Mouse (Mus musculus): ENCODE measurements around the gene Nrxn2.

GRCm38 (mm10) chr19:6416894-6417761 is 1.4 kb upstream of the Nrxn2 start:
- TF ChIP-seq CTCF (IDR thresholded peaks at IDR 0.05; ENCODE audit: extremely low read depth, insufficient read depth, insufficient read length, insufficient replicate concordance) (no peak), POLR2A (IDR thresholded peaks at IDR 0.05; ENCODE audit: low read depth, low read length) (no peak)
